13 mouse cellular contexts compared by ENCODE assay signal in genomic region chr11:118430291-118430885, GRCm38 (mm10). TPM values are rescaled to one million over a fixed set of nuclear protein-coding genes. Genes with fewer than 3 reads are reported as not detected.
DNase-seq lines count a peak whose midpoint lies in the region; ATAC-seq and TF ChIP-seq lines count a peak whose summit lies in the region.
"Had no signal": no experiment of that assay in that cellular context is flagged by ENCODE, and none has a peak within 500 bp of the region (broad histone marks: within the 10 kb centered on the region; RNA-seq: fewer than 3 reads in every experiment).

No protein-coding gene starts in this region.

- H3K36me3 ChIP-seq in heart, embryonic 10.5 days: no peaks in the 10 kb centered on the region
- no peaks in the 10 kb centered on the region for H3K36me3 ChIP-seq in heart, embryonic 12.5 days
- H3K36me3 ChIP-seq in liver, postnatal 0 days (replicated peaks; ENCODE audit: insufficient read depth, low read length): no peaks in the 10 kb centered on the region
- no peaks in the 10 kb centered on the region for H3K36me3 ChIP-seq in liver, embryonic 12.5 days
- no peaks in the 10 kb centered on the region for H3K36me3 ChIP-seq in limb, embryonic 14.5 days (ENCODE audit: control insufficient read depth, insufficient read depth, low read length)
- no peaks in the 10 kb centered on the region for H3K36me3 ChIP-seq in midbrain, embryonic 15.5 days (replicated peaks)

- no peak for TF ChIP-seq EP300 in liver, postnatal 0 days (IDR thresholded peaks at IDR 0.05; ENCODE audit: low read depth)

- 0 out of 2 replicates have a peak overlapping the region, but pooled peaks have one; percentile 6 for H3K27ac ChIP-seq in heart, embryonic 10.5 days
- H3K27ac ChIP-seq in heart, embryonic 12.5 days (ENCODE audit: poor library complexity, severe bottlenecking): no peak overlapping the region
- H3K27ac ChIP-seq in liver, postnatal 0 days (ENCODE audit: low read depth): peak overlapping the region; percentile 44; the same call in 1 of the 2 replicates
- no peak overlapping the region for H3K27ac ChIP-seq in liver, embryonic 12.5 days
- H3K27ac ChIP-seq in limb, embryonic 14.5 days (replicated peaks; ENCODE audit: low read depth, low read length): no peak overlapping the region
- H3K27ac ChIP-seq in midbrain, embryonic 15.5 days: no peak overlapping the region
- H3K27ac ChIP-seq: left cerebral cortex, adult 2 months had no signal

- H3K9me3 ChIP-seq in heart, embryonic 10.5 days: no peaks in the 10 kb centered on the region
- no peaks in the 10 kb centered on the region for H3K9me3 ChIP-seq in heart, embryonic 12.5 days (replicated peaks)
- no peaks in the 10 kb centered on the region for H3K9me3 ChIP-seq in liver, postnatal 0 days (ENCODE audit: low read length)
- H3K9me3 ChIP-seq in liver, embryonic 12.5 days (replicated peaks): no peaks in the 10 kb centered on the region
- no peaks in the 10 kb centered on the region for H3K9me3 ChIP-seq in limb, embryonic 14.5 days (ENCODE audit: control insufficient read depth, low read length)
- no peaks in the 10 kb centered on the region for H3K9me3 ChIP-seq in midbrain, embryonic 15.5 days

- H3K4me3 ChIP-seq in heart, embryonic 10.5 days: no peak overlapping the region
- no peak overlapping the region for H3K4me3 ChIP-seq in heart, embryonic 12.5 days
- no peak overlapping the region for H3K4me3 ChIP-seq in liver, postnatal 0 days (ENCODE audit: low read depth, low read length)
- H3K4me3 ChIP-seq in liver, embryonic 12.5 days: no peak overlapping the region
- H3K4me3 ChIP-seq in limb, embryonic 14.5 days (replicated peaks; ENCODE audit: low read length): no peak overlapping the region
- H3K4me3 ChIP-seq in midbrain, embryonic 15.5 days: no peak overlapping the region
- H3K4me3 ChIP-seq: erythroblast, embryonic 14.5 days; left cerebral cortex, adult 2 months had no signal

- CTCF ChIA-PET in Patski (lab: Charles Lee): interaction anchor here (0.9 to 3.0 kb wide), 3 partner anchors 9 to 14 kb away, joined by 3 to 11 read pairs (median 4); no protein-coding TSS in a partner anchor

- no peak for TF ChIP-seq CTCF in liver, postnatal 0 days (IDR thresholded peaks at IDR 0.05; ENCODE audit: low read depth)
- no peak for TF ChIP-seq CTCF in Patski (IDR thresholded peaks at IDR 0.05)

- H3K9ac ChIP-seq in heart, embryonic 12.5 days: no peak overlapping the region
- no peak overlapping the region for H3K9ac ChIP-seq in liver, postnatal 0 days (replicated peaks)
- H3K9ac ChIP-seq in liver, embryonic 12.5 days: no peak overlapping the region
- H3K9ac ChIP-seq in limb, embryonic 14.5 days (ENCODE audit: low read depth, low read length, severe bottlenecking): 0 out of 2 replicates have a peak overlapping the region, but pooled peaks have one; percentile 1
- no peak overlapping the region for H3K9ac ChIP-seq in midbrain, embryonic 15.5 days

- in situ Hi-C loops in Patski (cut with MboI; ENCODE audit: low pct_unique_long_range_greater_than_20kb): no loop called here

- 52% methylated on average over 4 of the region's 4 CpGs for WGBS in heart, embryonic 10.5 days
- WGBS in heart, embryonic 12.5 days: 42% methylated on average over 4 of the region's 4 CpGs
- 42% methylated on average over 4 of the region's 4 CpGs for WGBS in liver, postnatal 0 days (ENCODE audit: insufficient replicate concordance)
- 55% methylated on average over 4 of the region's 4 CpGs for WGBS in liver, embryonic 12.5 days (ENCODE audit: insufficient replicate concordance)
- 40% methylated on average over 4 of the region's 4 CpGs for WGBS in limb, embryonic 14.5 days
- WGBS in midbrain, embryonic 15.5 days: 62% methylated on average over 4 of the region's 4 CpGs

- no peak overlapping the region for H3K4me2 ChIP-seq in heart, embryonic 12.5 days
- H3K4me2 ChIP-seq in liver, postnatal 0 days (ENCODE audit: low read depth, low read length): no peak overlapping the region
- no peak overlapping the region; the same call in 1 of the 2 replicates for H3K4me2 ChIP-seq in liver, embryonic 12.5 days
- H3K4me2 ChIP-seq in limb, embryonic 14.5 days (replicated peaks; ENCODE audit: low read depth, low read length, severe bottlenecking): no peak overlapping the region
- no peak overlapping the region for H3K4me2 ChIP-seq in midbrain, embryonic 15.5 days

- no peak for ATAC-seq in heart, embryonic 12.5 days (ENCODE audit: insufficient number of reproducible peaks, low FRiP score)
- peak; percentile 37 for ATAC-seq in liver, postnatal 0 days
- no peak for ATAC-seq in liver, embryonic 12.5 days
- peak; percentile 36 for ATAC-seq in Patski
- no peak for ATAC-seq in limb, embryonic 14.5 days (ENCODE audit: low FRiP score, low read depth)
- no peak for ATAC-seq in activated CD4-positive, CD25-positive, alpha-beta regulatory T cell, adult 4 months
- ATAC-seq in midbrain, embryonic 15.5 days (replicated peaks): no peak

- peaks cover 16% of the 10 kb centered on the region; the same call in 1 of the 2 replicates for H3K27me3 ChIP-seq in heart, embryonic 10.5 days (ENCODE audit: insufficient read depth, poor library complexity, severe bottlenecking)
- H3K27me3 ChIP-seq in heart, embryonic 12.5 days (replicated peaks): peaks cover 3% of the 10 kb centered on the region; the same call in 1 of the 2 replicates
- H3K27me3 ChIP-seq in liver, postnatal 0 days (ENCODE audit: insufficient read depth, low read length): peaks cover 7% of the 10 kb centered on the region; the same call in 1 of the 2 replicates
- peaks cover 52% of the 10 kb centered on the region for H3K27me3 ChIP-seq in liver, embryonic 12.5 days (replicated peaks)
- H3K27me3 ChIP-seq in Patski: no peaks in the 10 kb centered on the region
- H3K27me3 ChIP-seq in limb, embryonic 14.5 days (ENCODE audit: control insufficient read depth, insufficient read depth, low read length): no peaks in the 10 kb centered on the region
- no peaks in the 10 kb centered on the region for H3K27me3 ChIP-seq in midbrain, embryonic 15.5 days (replicated peaks)

- peaks cover 75% of the 10 kb centered on the region for H3K4me1 ChIP-seq in heart, embryonic 10.5 days
- peaks cover 71% of the 10 kb centered on the region for H3K4me1 ChIP-seq in heart, embryonic 12.5 days (replicated peaks)
- H3K4me1 ChIP-seq in liver, postnatal 0 days (ENCODE audit: insufficient read depth): no peaks in the 10 kb centered on the region
- H3K4me1 ChIP-seq in liver, embryonic 12.5 days: peaks cover 24% of the 10 kb centered on the region
- H3K4me1 ChIP-seq in limb, embryonic 14.5 days (ENCODE audit: control insufficient read depth, insufficient read depth, low read length): peaks cover 51% of the 10 kb centered on the region
- H3K4me1 ChIP-seq in midbrain, embryonic 15.5 days: peaks cover 27% of the 10 kb centered on the region

- POLR2A ChIA-PET in Patski (lab: Charles Lee): no interaction called here

- no peak for TF ChIP-seq POLR2A in limb, embryonic 14.5 days (IDR thresholded peaks at IDR 0.05; ENCODE audit: borderline replicate concordance, extremely low read depth, insufficient read depth, insufficient read length)

- no peak for DNase-seq in heart, embryonic 10.5 days (ENCODE audit: low spot score)
- DNase-seq in liver, postnatal 0 days: no peak
- DNase-seq in Patski (ENCODE audit: low read depth, low spot score): no peak
- no peak for DNase-seq in limb, embryonic 14.5 days (ENCODE audit: low spot score)
- DNase-seq: cerebellum, adult 8-10 months; kidney, adult 9 months; right cerebral cortex, adult 18-20 months had no signal

RNA-seq across cellular contexts. Expression of gene C1qtnf1, which starts 2.4 kb away (rescaled TPM):
- polyA plus RNA-seq in heart, embryonic 10.5 days (2016; fragmentation: Nextera tagmentation; extraction: Ambion mirVana): 2.7 and 3.3 TPM in 2 replicates
- polyA plus RNA-seq in heart, embryonic 12.5 days (2016; fragmentation: Nextera tagmentation; extraction: Ambion mirVana): 4.9 and 5.5 TPM in 2 replicates
- polyA plus RNA-seq in liver, postnatal 0 days (2015; fragmentation: Nextera tagmentation; extraction: Ambion mirVana): 5.8 and 5.9 TPM in 2 replicates
- 1.8 and 2.2 TPM in 2 replicates for polyA plus RNA-seq in liver, embryonic 12.5 days (2016; fragmentation: Nextera tagmentation; extraction: Ambion mirVana)
- 11.2 TPM for polyA plus RNA-seq in Patski (2021)
- 12.5 and 16.0 TPM in 2 replicates for polyA plus RNA-seq in limb, embryonic 14.5 days (2012; rRNA removed)
- 10.3 and 12.4 TPM in 2 replicates for polyA plus RNA-seq in limb, embryonic 14.5 days (2014; fragmentation: Nextera tagmentation; extraction: Ambion mirVana)
- not detected for polyA plus RNA-seq in activated CD4-positive, CD25-positive, alpha-beta regulatory T cell, adult 4 months (2017; shearing (Covaris generic))
- polyA plus RNA-seq in midbrain, embryonic 15.5 days (2015; fragmentation: Nextera tagmentation; extraction: Ambion mirVana): 4.2 and 4.3 TPM in 2 replicates
- polyA plus RNA-seq: erythroblast, embryonic 14.5 days had no signal

RNA-seq across cellular contexts. Expression of gene Cant1, which starts 11.5 kb away (rescaled TPM):
- 22.4 and 23.5 TPM in 2 replicates for polyA plus RNA-seq in heart, embryonic 10.5 days (2016; fragmentation: Nextera tagmentation; extraction: Ambion mirVana)
- polyA plus RNA-seq in heart, embryonic 12.5 days (2016; fragmentation: Nextera tagmentation; extraction: Ambion mirVana): 23.6 and 23.7 TPM in 2 replicates
- polyA plus RNA-seq in liver, postnatal 0 days (2015; fragmentation: Nextera tagmentation; extraction: Ambion mirVana): 7.5 and 7.8 TPM in 2 replicates
- polyA plus RNA-seq in liver, embryonic 12.5 days (2016; fragmentation: Nextera tagmentation; extraction: Ambion mirVana): 14.5 and 14.9 TPM in 2 replicates
- polyA plus RNA-seq in Patski (2021): 49.4 TPM
- polyA plus RNA-seq in limb, embryonic 14.5 days (2012; rRNA removed): 47.7 and 61.8 TPM in 2 replicates
- 29.3 and 35.3 TPM in 2 replicates for polyA plus RNA-seq in limb, embryonic 14.5 days (2014; fragmentation: Nextera tagmentation; extraction: Ambion mirVana)
- 10 to 100 TPM; 21.3 to 23.3 TPM for polyA plus RNA-seq in activated CD4-positive, CD25-positive, alpha-beta regulatory T cell, adult 4 months (2017; shearing (Covaris generic))
- polyA plus RNA-seq in midbrain, embryonic 15.5 days (2015; fragmentation: Nextera tagmentation; extraction: Ambion mirVana): 30.6 and 35.1 TPM in 2 replicates

RNA-seq across cellular contexts. Expression of gene Lgals3bp, which starts 28.5 kb away (rescaled TPM):
- 5.1 and 6.2 TPM in 2 replicates for polyA plus RNA-seq in heart, embryonic 10.5 days (2016; fragmentation: Nextera tagmentation; extraction: Ambion mirVana)
- 4.5 and 5.1 TPM in 2 replicates for polyA plus RNA-seq in heart, embryonic 12.5 days (2016; fragmentation: Nextera tagmentation; extraction: Ambion mirVana)
- polyA plus RNA-seq in liver, postnatal 0 days (2015; fragmentation: Nextera tagmentation; extraction: Ambion mirVana): 68.3 and 74.1 TPM in 2 replicates
- polyA plus RNA-seq in liver, embryonic 12.5 days (2016; fragmentation: Nextera tagmentation; extraction: Ambion mirVana): 22.7 TPM in 2 replicates
- 113 TPM for polyA plus RNA-seq in Patski (2021)
- polyA plus RNA-seq in limb, embryonic 14.5 days (2012; rRNA removed): 13.7 and 19.7 TPM in 2 replicates
- polyA plus RNA-seq in limb, embryonic 14.5 days (2014; fragmentation: Nextera tagmentation; extraction: Ambion mirVana): 8.2 and 8.7 TPM in 2 replicates
- polyA plus RNA-seq in activated CD4-positive, CD25-positive, alpha-beta regulatory T cell, adult 4 months (2017; shearing (Covaris generic)): 100 to 1,000 TPM in 1 of 2 experiments, 10 to 100 TPM in 1; 98.4 to 147 TPM
- polyA plus RNA-seq in midbrain, embryonic 15.5 days (2015; fragmentation: Nextera tagmentation; extraction: Ambion mirVana): 5.1 and 6.7 TPM in 2 replicates

RNA-seq across cellular contexts. Expression of gene Engase, which starts 46.2 kb away (rescaled TPM):
- polyA plus RNA-seq in heart, embryonic 10.5 days (2016; fragmentation: Nextera tagmentation; extraction: Ambion mirVana): 5.1 and 7.8 TPM in 2 replicates
- polyA plus RNA-seq in heart, embryonic 12.5 days (2016; fragmentation: Nextera tagmentation; extraction: Ambion mirVana): 4.5 and 4.6 TPM in 2 replicates
- polyA plus RNA-seq in liver, postnatal 0 days (2015; fragmentation: Nextera tagmentation; extraction: Ambion mirVana): 4.9 and 5.6 TPM in 2 replicates
- polyA plus RNA-seq in liver, embryonic 12.5 days (2016; fragmentation: Nextera tagmentation; extraction: Ambion mirVana): 11.7 and 12.6 TPM in 2 replicates
- 4.7 TPM for polyA plus RNA-seq in Patski (2021)
- polyA plus RNA-seq in limb, embryonic 14.5 days (2012; rRNA removed): 7.9 and 9.6 TPM in 2 replicates
- polyA plus RNA-seq in limb, embryonic 14.5 days (2014; fragmentation: Nextera tagmentation; extraction: Ambion mirVana): 4.5 and 7.9 TPM in 2 replicates
- 1 to 10 TPM in 1 of 2 experiments, under 1 TPM in 1; 0.90 to 2.5 TPM for polyA plus RNA-seq in activated CD4-positive, CD25-positive, alpha-beta regulatory T cell, adult 4 months (2017; shearing (Covaris generic))
- polyA plus RNA-seq in midbrain, embryonic 15.5 days (2015; fragmentation: Nextera tagmentation; extraction: Ambion mirVana): 6.6 and 8.2 TPM in 2 replicates

Comparison
In these comparisons a context has a peak if more than half of its experiments do, and no peak if none do; other contexts are left out.
1. H3K27ac ChIP-seq: peak in heart, embryonic 10.5 days (single experiment) and liver, postnatal 0 days (single experiment); none in heart, embryonic 12.5 days (single experiment), liver, embryonic 12.5 days (single experiment), limb, embryonic 14.5 days (single experiment) and midbrain, embryonic 15.5 days (single experiment).
2. ATAC-seq: peak in liver, postnatal 0 days (single experiment) and Patski (single experiment); none in heart, embryonic 12.5 days (single experiment), liver, embryonic 12.5 days (single experiment), limb, embryonic 14.5 days (single experiment), activated CD4-positive, CD25-positive, alpha-beta regulatory T cell, adult 4 months (single experiment) and midbrain, embryonic 15.5 days (single experiment).